Mouse (Mus musculus) lung, postnatal 0 days (tissue): ENCODE measurements at regions not wholly inside any gene's neighbourhood (a gene's known extent, or its start where the extent isn't known, plus 50 kb on each side); places are given as distances from the start of the nearest gene placed in this dataset.

Experiments
- CTCF ChIP-seq: IDR thresholded peaks from 2 replicates; pipeline ENCODE4 v1.5.1; 2016; ENCODE audit warnings: antibody characterized with exemption, mild to moderate bottlenecking
- EP300 ChIP-seq: IDR thresholded peaks from 2 replicates; pipeline ENCODE4 v1.6.1; 2016; ENCODE audit warnings: antibody characterized with exemption, mild to moderate bottlenecking, control low read depth

GRCm38 (mm10) chr16:19052791-19053190, 176.0 kb downstream of the Hira start:
- TF ChIP-seq CTCF (no peak), EP300 (no peak)
